Mouse (Mus musculus) lung, postnatal 25 days (tissue): ENCODE measurements around the gene Scgb2b3.

Source experiments
- DNase-seq: peaks from one replicate; pipeline ENCODE4 v3.0.0; 2022; ENCODE audit warnings: low spot score

Gene Scgb2b3

GRCm38 (mm10) chr7:31362022-31362560, at the start of gene Scgb2b3:
Gene Scgb2b3 (minus strand): TSS chr7:31362072.
- no peak for DNase-seq

GRCm38 (mm10) chr7:31375292-31375691, 13.4 kb upstream of the Scgb2b3 start, which contains the start of gene Scgb1b3:
Gene Scgb1b3 (plus strand): TSS chr7:31375592.
- DNase-seq = no peak
